In the genomic region with DNA sequence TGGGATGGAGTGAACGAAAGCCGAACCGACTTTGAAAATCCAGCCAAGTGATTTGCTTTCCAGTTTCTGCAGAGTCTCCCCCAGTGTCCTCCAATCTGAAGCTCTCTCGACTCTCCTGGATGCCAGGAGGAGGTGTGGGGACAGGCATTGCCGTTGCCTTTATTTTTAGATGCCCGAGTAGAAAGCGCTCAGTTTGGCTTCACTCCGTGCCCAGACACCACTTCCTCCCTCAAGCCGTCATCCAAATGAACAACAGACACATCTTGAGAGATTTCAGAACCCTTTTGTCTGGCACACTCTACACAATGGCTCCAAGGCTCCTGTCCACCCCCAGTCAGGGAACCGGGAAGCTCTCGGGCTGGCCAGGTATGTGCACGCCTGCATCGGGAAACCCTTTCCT, we compare ENCODE assay signal across 16 mouse cellular contexts. TPM values are rescaled to one million over a fixed set of nuclear protein-coding genes. Genes with fewer than 3 reads are reported as not detected.
DNase-seq lines count a peak whose midpoint lies in the region; ATAC-seq lines count a peak whose summit lies in the region.
"Had no signal": no experiment of that assay in that cellular context is flagged by ENCODE, and none has a peak within 500 bp of the region (broad histone marks: within the 10 kb centered on the region; RNA-seq: fewer than 3 reads in every experiment).

No protein-coding gene starts in this region.

- H3K36me3 ChIP-seq in forebrain, embryonic 15.5 days, result no peaks in the 10 kb centered on the region
- H3K36me3 ChIP-seq: liver, embryonic 13.5 days; lung, embryonic 15.5 days; midbrain, embryonic 12.5 days had no signal

- WGBS in forebrain, embryonic 15.5 days, result 93% methylated on average over 13 of the region's 13 CpGs

- H3K9ac ChIP-seq in forebrain, embryonic 15.5 days (replicated peaks), result no peak overlapping the region
- H3K9ac ChIP-seq: limb, embryonic 12.5 days; liver, embryonic 13.5 days; lung, embryonic 15.5 days; midbrain, embryonic 12.5 days had no signal

- H3K9me3 ChIP-seq in forebrain, embryonic 15.5 days, result no peaks in the 10 kb centered on the region
- H3K9me3 ChIP-seq: limb, embryonic 12.5 days; liver, embryonic 13.5 days; lung, embryonic 15.5 days; midbrain, embryonic 12.5 days had no signal

- peaks cover 25% of the 10 kb centered on the region for H3K4me1 ChIP-seq in forebrain, embryonic 15.5 days

- H3K27ac ChIP-seq in forebrain, embryonic 15.5 days (replicated peaks), result no peak overlapping the region
- H3K27ac ChIP-seq: limb, embryonic 12.5 days; liver, embryonic 13.5 days; lung, embryonic 15.5 days; midbrain, embryonic 12.5 days had no signal

- H3K27me3 ChIP-seq in forebrain, embryonic 15.5 days, result no peaks in the 10 kb centered on the region
- H3K27me3 ChIP-seq: limb, embryonic 12.5 days; liver, embryonic 13.5 days; lung, embryonic 15.5 days; midbrain, embryonic 12.5 days had no signal

- no peak for ATAC-seq in forebrain, embryonic 15.5 days (replicated peaks)

- peak; percentile 40 for DNase-seq in gastrocnemius, adult 18-20 months (ENCODE audit: low spot score)
- DNase-seq in gastrocnemius, postnatal 4 days (ENCODE audit: low spot score in 2 of 2), result no peak
- peak; percentile 44 to 48 for DNase-seq in right cerebral cortex, adult 2 months (ENCODE audit: low spot score in 2 of 2)
- no peak for DNase-seq in right cerebral cortex, postnatal 4 days
- peak; percentile 61 for DNase-seq in CD4-positive, CD25-positive, alpha-beta regulatory T cell, adult 2 months (ENCODE audit: low read depth, low spot score)
- peak; percentile 75 for DNase-seq in induced T-regulatory cell, adult 2 months (ENCODE audit: low read depth)
- DNase-seq in urinary bladder, postnatal 14 days (ENCODE audit: low spot score), result no peak
- DNase-seq: adrenal gland, postnatal 36 days; cerebellum, adult 9-10 months; gastrocnemius, postnatal 36 days; kidney, postnatal 4 days; liver, embryonic 13.5 days had no signal

- no peak overlapping the region for H3K4me2 ChIP-seq in forebrain, embryonic 15.5 days (replicated peaks)
- H3K4me2 ChIP-seq: limb, embryonic 12.5 days; liver, embryonic 13.5 days; lung, embryonic 15.5 days; midbrain, embryonic 12.5 days had no signal

- H3K4me3 ChIP-seq in forebrain, embryonic 15.5 days, result no peak overlapping the region
- H3K4me3 ChIP-seq: limb, embryonic 12.5 days; liver, embryonic 13.5 days; lung, embryonic 15.5 days; midbrain, embryonic 12.5 days had no signal

RNA-seq across cellular contexts. Expression of a gene that starts 30.6 kb away (rescaled TPM):
- 1 to 10 TPM; 6.5 to 7.4 TPM for total RNA-seq in gastrocnemius, adult 18-20 months (2021)
- total RNA-seq in gastrocnemius, postnatal 4 days (2021), result 10 to 100 TPM; 10.0 to 10.1 TPM
- 58.7 and 59.1 TPM in 2 replicates for polyA plus RNA-seq in forebrain, embryonic 15.5 days (2015; fragmentation: Nextera tagmentation; extraction: Ambion mirVana)

Comparison
In these comparisons a context has a peak if more than half of its experiments do, and no peak if none do; other contexts are left out.
1. DNase-seq: peak in gastrocnemius, adult 18-20 months (single experiment), right cerebral cortex, adult 2 months (2 of 2), CD4-positive, CD25-positive, alpha-beta regulatory T cell, adult 2 months (single experiment) and induced T-regulatory cell, adult 2 months (single experiment); none in gastrocnemius, postnatal 4 days (0 of 2), right cerebral cortex, postnatal 4 days (single experiment) and urinary bladder, postnatal 14 days (single experiment).